Mouse (Mus musculus) ovary, postnatal 36 days (tissue): ENCODE data around the gene Tcf7l2.

Source experiments
- DNase-seq: peaks from one replicate; pipeline ENCODE4 v3.0.0; 2022; ENCODE audit warnings: low spot score, mixed read lengths

Tcf7l2 gene

GRCm38 (mm10) chr19:55758158-55758557, 16.5 kb downstream of the Tcf7l2 start:
- DNase-seq, result no peak

GRCm38 (mm10) chr19:55759006-55759405, 17.4 kb downstream of the Tcf7l2 start:
- no peak for DNase-seq

GRCm38 (mm10) chr19:55761086-55761485, 19.5 kb downstream of the Tcf7l2 start:
- no peak for DNase-seq

- DNase-seq, result no peak
Observed at GRCm38 (mm10) chr19:55762187-55762586, 20.6 kb downstream of the Tcf7l2 start.

GRCm38 (mm10) chr19:55765814-55766213, 24.2 kb downstream of the Tcf7l2 start:
- no peak for DNase-seq

GRCm38 (mm10) chr19:55767104-55767503, 25.5 kb downstream of the Tcf7l2 start:
- no peak for DNase-seq

GRCm38 (mm10) chr19:55767579-55767978, 26.0 kb downstream of the Tcf7l2 start:
- no peak for DNase-seq

- DNase-seq, result no peak
Observed at GRCm38 (mm10) chr19:55768246-55768645, 26.6 kb downstream of the Tcf7l2 start.

GRCm38 (mm10) chr19:55768889-55769288, 27.3 kb downstream of the Tcf7l2 start:
- DNase-seq, result no peak

GRCm38 (mm10) chr19:55774334-55774733, 32.7 kb downstream of the Tcf7l2 start:
- no peak for DNase-seq

- no peak for DNase-seq
Observed at GRCm38 (mm10) chr19:55774824-55775223, 33.2 kb downstream of the Tcf7l2 start.

GRCm38 (mm10) chr19:55779871-55780270, 38.3 kb downstream of the Tcf7l2 start:
- peak; percentile 29 for DNase-seq

- no peak for DNase-seq
Observed at GRCm38 (mm10) chr19:55781087-55781486, 39.5 kb downstream of the Tcf7l2 start.

- no peak for DNase-seq
Observed at GRCm38 (mm10) chr19:55781681-55782080, 40.1 kb downstream of the Tcf7l2 start.

- DNase-seq, result no peak
Observed at GRCm38 (mm10) chr19:55784796-55785418, 43.3 kb downstream of the Tcf7l2 start.

- no peak for DNase-seq
Observed at GRCm38 (mm10) chr19:55787420-55787819, 45.8 kb downstream of the Tcf7l2 start.

- no peak for DNase-seq
Observed at GRCm38 (mm10) chr19:55788285-55788904, 46.8 kb downstream of the Tcf7l2 start.

GRCm38 (mm10) chr19:55788905-55789295, 47.3 kb downstream of the Tcf7l2 start:
- DNase-seq, result no peak

GRCm38 (mm10) chr19:55789838-55790237, 48.2 kb downstream of the Tcf7l2 start:
- DNase-seq, result no peak

GRCm38 (mm10) chr19:55791293-55791692, 49.7 kb downstream of the Tcf7l2 start:
- no peak for DNase-seq

- no peak for DNase-seq
Observed at GRCm38 (mm10) chr19:55791886-55792285, 50.3 kb downstream of the Tcf7l2 start.

- DNase-seq, result no peak
Observed at GRCm38 (mm10) chr19:55792571-55792970, 51.0 kb downstream of the Tcf7l2 start.

- no peak for DNase-seq
Observed at GRCm38 (mm10) chr19:55793029-55793428, 51.4 kb downstream of the Tcf7l2 start.
